Comparison of ENCODE assay signal across 30 mouse cellular contexts in genomic region chr17:56970081-56970480, GRCm38 (mm10). TPM values are rescaled to one million over a fixed set of nuclear protein-coding genes. Genes with fewer than 3 reads are reported as not detected.
DNase-seq lines count a peak whose midpoint lies in the region; ATAC-seq and TF ChIP-seq lines count a peak whose summit lies in the region.
"Had no signal": no experiment of that assay in that cellular context is flagged by ENCODE, and none has a peak within 500 bp of the region (broad histone marks: within the 10 kb centered on the region; RNA-seq: fewer than 3 reads in every experiment).

No protein-coding gene starts in this region.

- WGBS in forebrain, embryonic 11.5 days = 71% methylated on average over 5 of the region's 5 CpGs
- 72% methylated on average over 5 of the region's 5 CpGs for WGBS in forebrain, embryonic 10.5 days
- WGBS in heart, embryonic 10.5 days = 62% methylated on average over 5 of the region's 5 CpGs
- WGBS in small intestine, adult 2 months = 64% methylated on average over 5 of the region's 5 CpGs

- ATAC-seq in forebrain, embryonic 11.5 days (replicated peaks; ENCODE audit: low FRiP score) = no peak
- ATAC-seq: CD4-positive, CD25-positive, alpha-beta regulatory T cell, adult 4 months; forebrain, embryonic 15.5 days; hindbrain, embryonic 16.5 days; intestine, postnatal 0 days had no signal

- H3K27me3 ChIP-seq in forebrain, embryonic 11.5 days (ENCODE audit: control insufficient read depth, insufficient read depth, low read length) = no peaks in the 10 kb centered on the region
- H3K27me3 ChIP-seq in forebrain, embryonic 10.5 days (ENCODE audit: poor library complexity, severe bottlenecking) = 0 out of 2 replicates have a peak, but pooled peaks cover 5% of the 10 kb centered on the region
- H3K27me3 ChIP-seq in heart, embryonic 10.5 days (ENCODE audit: insufficient read depth, poor library complexity, severe bottlenecking) = no peaks in the 10 kb centered on the region; the same call in 1 of the 2 replicates
- no peaks in the 10 kb centered on the region for H3K27me3 ChIP-seq in small intestine, adult 2 months (ENCODE audit: control insufficient read depth, insufficient read depth, low read length)
- H3K27me3 ChIP-seq: forebrain, embryonic 15.5 days; hindbrain, embryonic 13.5 days had no signal

- H3K9me3 ChIP-seq in forebrain, embryonic 11.5 days (ENCODE audit: control insufficient read depth, low read length) = no peaks in the 10 kb centered on the region
- H3K9me3 ChIP-seq in forebrain, embryonic 10.5 days = no peaks in the 10 kb centered on the region
- H3K9me3 ChIP-seq in heart, embryonic 10.5 days = no peaks in the 10 kb centered on the region
- H3K9me3 ChIP-seq: forebrain, embryonic 12.5 days; forebrain, embryonic 15.5 days; hindbrain, embryonic 10.5 days; hindbrain, embryonic 13.5 days had no signal

- no peak overlapping the region for H3K4me3 ChIP-seq in forebrain, embryonic 11.5 days (ENCODE audit: low read depth, low read length)
- H3K4me3 ChIP-seq in forebrain, embryonic 10.5 days = no peak overlapping the region
- H3K4me3 ChIP-seq in heart, embryonic 10.5 days = no peak overlapping the region
- H3K4me3 ChIP-seq in small intestine, adult 2 months (ENCODE audit: low read depth, low read length) = no peak overlapping the region
- H3K4me3 ChIP-seq: forebrain, embryonic 12.5 days; forebrain, embryonic 15.5 days; hindbrain, embryonic 10.5 days; hindbrain, embryonic 13.5 days had no signal

- intact Hi-C loops in heart, postnatal 25 days (cut with DNase I) = no loop called here

- no peaks in the 10 kb centered on the region for H3K4me1 ChIP-seq in forebrain, embryonic 11.5 days (replicated peaks; ENCODE audit: control insufficient read depth, insufficient read depth, low read length)
- no peaks in the 10 kb centered on the region for H3K4me1 ChIP-seq in forebrain, embryonic 10.5 days
- no peaks in the 10 kb centered on the region for H3K4me1 ChIP-seq in heart, embryonic 10.5 days
- H3K4me1 ChIP-seq in small intestine, adult 2 months (ENCODE audit: control insufficient read depth, insufficient read depth, insufficient read length, low read length) = peaks cover 15% of the 10 kb centered on the region; the same call in 1 of the 2 replicates
- H3K4me1 ChIP-seq: forebrain, embryonic 12.5 days; forebrain, embryonic 15.5 days; hindbrain, embryonic 10.5 days; hindbrain, embryonic 13.5 days had no signal

- no peak overlapping the region for H3K4me2 ChIP-seq in forebrain, embryonic 11.5 days (ENCODE audit: low read depth, low read length, severe bottlenecking)
- H3K4me2 ChIP-seq: forebrain, embryonic 12.5 days; forebrain, embryonic 15.5 days; heart, embryonic 11.5 days; hindbrain, embryonic 13.5 days had no signal

- no peak for TF ChIP-seq POLR2A in small intestine, adult 2 months (IDR thresholded peaks at IDR 0.05; ENCODE audit: low read depth, low read length)

- no peaks in the 10 kb centered on the region for H3K36me3 ChIP-seq in forebrain, embryonic 11.5 days (ENCODE audit: control insufficient read depth, insufficient read depth, low read length)
- no peaks in the 10 kb centered on the region for H3K36me3 ChIP-seq in forebrain, embryonic 10.5 days (replicated peaks)
- H3K36me3 ChIP-seq in heart, embryonic 10.5 days = no peaks in the 10 kb centered on the region
- H3K36me3 ChIP-seq in small intestine, adult 2 months (ENCODE audit: control insufficient read depth, insufficient read depth, low read length) = no peaks in the 10 kb centered on the region
- H3K36me3 ChIP-seq: forebrain, embryonic 12.5 days; forebrain, embryonic 15.5 days; hindbrain, embryonic 10.5 days; hindbrain, embryonic 13.5 days had no signal

- H3K27ac ChIP-seq in forebrain, embryonic 11.5 days (ENCODE audit: low read depth, low read length) = no peak overlapping the region
- no peak overlapping the region for H3K27ac ChIP-seq in forebrain, embryonic 10.5 days
- H3K27ac ChIP-seq in heart, embryonic 10.5 days = no peak overlapping the region
- H3K27ac ChIP-seq in small intestine, adult 2 months (ENCODE audit: insufficient read depth, low read depth, low read length) = peak overlapping the region; percentile 16
- H3K27ac ChIP-seq: forebrain, embryonic 12.5 days; forebrain, embryonic 15.5 days; hindbrain, embryonic 10.5 days; hindbrain, embryonic 13.5 days had no signal

- H3K9ac ChIP-seq in forebrain, embryonic 11.5 days (ENCODE audit: low read length) = no peak overlapping the region
- H3K9ac ChIP-seq: forebrain, embryonic 12.5 days; forebrain, embryonic 15.5 days; hindbrain, embryonic 13.5 days had no signal

- DNase-seq in forebrain, embryonic 11.5 days (ENCODE audit: low spot score) = peak; percentile 15
- DNase-seq in forebrain, embryonic 10.5 days (ENCODE audit: extremely low spot score, low spot score) = no peak
- peak; percentile 27 for DNase-seq in heart, embryonic 10.5 days (ENCODE audit: low spot score)
- no peak for DNase-seq in heart, postnatal 25 days (ENCODE audit: low spot score)
- peak; percentile 13 for DNase-seq in brain, adult 2 months (ENCODE audit: low read depth, low spot score)
- DNase-seq: cerebellum, adult 18-20 months; cerebellum, adult 9-10 months; heart, adult 18-20 months; heart, postnatal 36 days; kidney, adult 2 months had no signal

- TF ChIP-seq CTCF in small intestine, adult 2 months (IDR thresholded peaks at IDR 0.05; ENCODE audit: extremely low read depth, insufficient read length, insufficient replicate concordance, low read depth, low read length) = no peak

RNA-seq across cellular contexts. Expression of gene Acer1, which starts 11.8 kb away (rescaled TPM):
- not detected in 2 replicates for polyA plus RNA-seq in forebrain, embryonic 11.5 days (2014; fragmentation: Nextera tagmentation; extraction: Ambion mirVana)
- polyA plus RNA-seq in forebrain, embryonic 10.5 days (2016; fragmentation: Nextera tagmentation; extraction: Ambion mirVana) = not detected in 2 replicates
- not detected in 2 replicates for polyA plus RNA-seq in heart, embryonic 10.5 days (2016; fragmentation: Nextera tagmentation; extraction: Ambion mirVana)
- not detected for total RNA-seq in heart, postnatal 25 days (2021)
- polyA plus RNA-seq in small intestine, adult 2 months (2012; rRNA removed) = 9.0 and 28.9 TPM in 2 replicates
- total RNA-seq: adrenal gland, postnatal 14 days; gastrocnemius, adult 8-10 months; gastrocnemius, postnatal 4 days; heart, adult 18-20 months; heart, postnatal 36 days; MEL had no signal
- polyA plus RNA-seq: brain, embryonic 14.5 days; C2C12; embryonic facial prominence, embryonic 11.5 days; forebrain, embryonic 12.5 days; forebrain, embryonic 15.5 days; heart, embryonic 11.5 days; heart, postnatal 0 days; hindbrain, embryonic 10.5 days; hindbrain, embryonic 13.5 days; hindbrain, embryonic 16.5 days; kidney, adult 2 months had no signal

RNA-seq across cellular contexts. Expression of gene Clpp, which starts 20.0 kb away (rescaled TPM):
- 151 and 166 TPM in 2 replicates for polyA plus RNA-seq in forebrain, embryonic 11.5 days (2014; fragmentation: Nextera tagmentation; extraction: Ambion mirVana)
- polyA plus RNA-seq in forebrain, embryonic 10.5 days (2016; fragmentation: Nextera tagmentation; extraction: Ambion mirVana) = 186 and 188 TPM in 2 replicates
- 144 and 165 TPM in 2 replicates for polyA plus RNA-seq in heart, embryonic 10.5 days (2016; fragmentation: Nextera tagmentation; extraction: Ambion mirVana)
- total RNA-seq in heart, postnatal 25 days (2021) = 10 to 100 TPM; 73.4 TPM
- 86.2 and 132 TPM in 2 replicates for polyA plus RNA-seq in small intestine, adult 2 months (2012; rRNA removed)

RNA-seq across cellular contexts. Expression of gene Alkbh7, which starts 27.1 kb away (rescaled TPM):
- polyA plus RNA-seq in forebrain, embryonic 11.5 days (2014; fragmentation: Nextera tagmentation; extraction: Ambion mirVana) = 29.3 and 34.8 TPM in 2 replicates
- polyA plus RNA-seq in forebrain, embryonic 10.5 days (2016; fragmentation: Nextera tagmentation; extraction: Ambion mirVana) = 37.0 and 38.6 TPM in 2 replicates
- 49.6 and 59.7 TPM in 2 replicates for polyA plus RNA-seq in heart, embryonic 10.5 days (2016; fragmentation: Nextera tagmentation; extraction: Ambion mirVana)
- total RNA-seq in heart, postnatal 25 days (2021) = 10 to 100 TPM; 65.4 to 77.8 TPM
- 40.8 and 63.7 TPM in 2 replicates for polyA plus RNA-seq in small intestine, adult 2 months (2012; rRNA removed)

RNA-seq across cellular contexts. Expression of gene Pspn, which starts 29.7 kb away (rescaled TPM):
- polyA plus RNA-seq in forebrain, embryonic 11.5 days (2014; fragmentation: Nextera tagmentation; extraction: Ambion mirVana) = 0.76 TPM in 1 of 2 replicates, not detected in the other
- 0.35 and 0.50 TPM in 2 replicates for polyA plus RNA-seq in forebrain, embryonic 10.5 days (2016; fragmentation: Nextera tagmentation; extraction: Ambion mirVana)
- 0.53 TPM in 1 of 2 replicates, not detected in the other for polyA plus RNA-seq in heart, embryonic 10.5 days (2016; fragmentation: Nextera tagmentation; extraction: Ambion mirVana)
- total RNA-seq in heart, postnatal 25 days (2021) = not detected
- polyA plus RNA-seq in small intestine, adult 2 months (2012; rRNA removed) = not detected in 2 replicates
- total RNA-seq: adrenal gland, adult 2 months; gastrocnemius, adult 8-10 months; gastrocnemius, postnatal 4 days; heart, adult 18-20 months; heart, postnatal 36 days; MEL had no signal
- polyA plus RNA-seq: CD4-positive, CD25-positive, alpha-beta regulatory T cell, adult 4 months; embryonic facial prominence, embryonic 11.5 days; embryonic facial prominence, embryonic 14.5 days; heart, embryonic 14.5 days; hindbrain, embryonic 10.5 days; hindbrain, embryonic 16.5 days; intestine, postnatal 0 days; kidney, adult 2 months had no signal

RNA-seq across cellular contexts. Expression of gene Mllt1, which starts 34.9 kb away (rescaled TPM):
- polyA plus RNA-seq in forebrain, embryonic 11.5 days (2014; fragmentation: Nextera tagmentation; extraction: Ambion mirVana) = 56.7 and 57.2 TPM in 2 replicates
- polyA plus RNA-seq in forebrain, embryonic 10.5 days (2016; fragmentation: Nextera tagmentation; extraction: Ambion mirVana) = 72.7 and 74.6 TPM in 2 replicates
- polyA plus RNA-seq in heart, embryonic 10.5 days (2016; fragmentation: Nextera tagmentation; extraction: Ambion mirVana) = 42.3 and 46.0 TPM in 2 replicates
- 10 to 100 TPM; 21.6 to 21.8 TPM for total RNA-seq in heart, postnatal 25 days (2021)
- polyA plus RNA-seq in small intestine, adult 2 months (2012; rRNA removed) = 25.0 and 46.3 TPM in 2 replicates

Comparison
In these comparisons a context has a peak if more than half of its experiments do, and no peak if none do; other contexts are left out.
1. DNase-seq: peak in forebrain, embryonic 11.5 days (single experiment), heart, embryonic 10.5 days (single experiment) and brain, adult 2 months (single experiment); none in forebrain, embryonic 10.5 days (single experiment) and heart, postnatal 25 days (single experiment).